Mouse (Mus musculus) midbrain, postnatal 0 days (tissue): Measurements from ENCODE around the gene Olfr282. TPM values are rescaled to one million over a fixed set of nuclear protein-coding genes. Genes with fewer than 3 reads are reported as not detected.
A peak's percentile ranks its signal among the peaks of the same experiment; 100 is the strongest.
"Not testable (repeated sequence)": the region's sequence is repeated elsewhere in the genome, so short reads cannot be mapped to it uniquely, and the experiment has no call there.

Experiments used
- ATAC-seq: fragments of 200-750 bp; cut with Nextera tagmentation; 2 replicates; pipeline ENCODE4 v1.8.0; 2017; ENCODE audit warnings: moderate number of reproducible peaks, mild to moderate bottlenecking, moderate TSS enrichment, moderate library complexity; ENCODE audit not compliant: low FRiP score
- DNase-seq: peaks from one replicate; pipeline ENCODE4 v3.0.0-alpha.2; 2015; ENCODE audit warnings: low spot score
- H3K27ac ChIP-seq: fragments of 300-500 bp; sonication (generic); 2 replicates; pipeline ENCODE4 v1.5.1; 2014; ENCODE audit warnings: low read depth, mild to moderate bottlenecking, low read length, mixed read lengths
- H3K27me3 ChIP-seq: fragments of 300-500 bp; sonication (generic); 2 replicates; pipeline ENCODE4 v1.6.1; 2014; ENCODE audit warnings: low read length, control low read depth, mixed read lengths; ENCODE audit not compliant: insufficient read depth
- H3K36me3 ChIP-seq: fragments of 300-500 bp; sonication (generic); 2 replicates; pipeline ENCODE4 v1.6.1; 2014; ENCODE audit warnings: low read length, control low read depth, mixed read lengths; ENCODE audit not compliant: insufficient read depth
- H3K4me1 ChIP-seq: fragments of 300-500 bp; sonication (generic); 2 replicates; pipeline ENCODE4 v1.6.1; 2014; ENCODE audit warnings: mild to moderate bottlenecking, control low read depth, antibody characterized with exemption, low read length, mixed read lengths; ENCODE audit not compliant: insufficient read depth
- H3K4me2 ChIP-seq: fragments of 300-500 bp; sonication (generic); 2 replicates; pipeline ENCODE4 v1.6.1; 2014; ENCODE audit warnings: low read depth, mild to moderate bottlenecking, low read length, mixed read lengths; ENCODE audit not compliant: poor library complexity, severe bottlenecking
- H3K4me3 ChIP-seq: fragments of 300-500 bp; sonication (generic); 2 replicates; pipeline ENCODE4 v1.5.1; 2014; ENCODE audit warnings: low read depth, mild to moderate bottlenecking, low read length, moderate library complexity
- H3K9ac ChIP-seq: fragments of 300-500 bp; sonication (generic); replicated peaks from 2 replicates; pipeline ENCODE4 v1.6.1; 2014; ENCODE audit warnings: mild to moderate bottlenecking, low read length, moderate library complexity, mixed read lengths; ENCODE audit not compliant: poor library complexity, severe bottlenecking
- H3K9me3 ChIP-seq: fragments of 300-500 bp; sonication (generic); 2 replicates; pipeline ENCODE4 v1.6.1; 2016; ENCODE audit warnings: low read length, control low read depth
- CTCF ChIP-seq: IDR thresholded peaks from 2 replicates; pipeline ENCODE4 v1.5.1; 2016; ENCODE audit warnings: antibody characterized with exemption, mild to moderate bottlenecking
- WGBS: fragments of 180-500 bp; shearing (Covaris S2); extraction: QIAGEN DNeasy Blood & Tissue Kit; methylation state at CpG from one replicate; pipeline ENCODE4 v1.1.7; 2014; 5-methylcytosine and 5-hydroxymethylcytosine counted together
- polyA plus RNA-seq: library from polyadenylated mRNA; unstranded; fragments of >200 nt; fragmentation: Nextera tagmentation; extraction: Ambion mirVana; gene quantifications from 2 replicates; pipeline ENCODE4 v1.2.1, GENCODE M21; 2015
- total RNA-seq: library from RNA; depleted of rRNA; stranded (reverse); fragments of >200 nt; gene quantifications from 2 replicates; pipeline ENCODE4 v1.2.3, GENCODE M21; 2014

Olfr282 gene
- total and polyA plus RNA-seq, 2 experiments from 2014 or later, result not detected

DNA sequence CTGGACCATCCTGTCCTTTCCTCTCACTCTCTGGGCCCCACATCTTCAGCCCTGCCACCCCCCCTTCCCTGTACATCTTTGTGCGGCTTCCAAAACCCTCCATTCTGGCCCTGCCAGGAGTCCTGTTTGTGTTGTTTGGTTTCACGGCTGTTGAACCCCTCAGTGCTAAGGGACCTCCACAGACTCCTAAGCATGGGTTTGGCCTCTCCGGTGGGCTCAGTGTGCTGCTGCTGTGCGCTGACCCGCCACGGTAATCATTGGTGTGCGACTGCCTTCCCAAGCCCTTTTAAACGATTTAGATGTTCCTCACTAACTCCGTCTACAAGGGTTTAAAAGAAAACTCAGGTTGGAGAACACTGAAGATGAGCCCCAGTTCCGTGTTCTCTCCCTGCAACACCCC is 28.7 kb upstream of the Olfr282 start:
- Histone ChIP-seq H3K27ac (no peak overlapping the region), H3K4me2 (no peak overlapping the region), H3K9ac (no peak overlapping the region), H3K9me3 (no peaks in the 10 kb centered on the region), H3K36me3 (no peaks in the 10 kb centered on the region), H3K4me3 (no peak overlapping the region), H3K27me3 (no peaks in the 10 kb centered on the region), H3K4me1 (no peaks in the 10 kb centered on the region)
- DNase-seq, result no peak
- no peak for ATAC-seq
- no peak for TF ChIP-seq CTCF
- WGBS, result 84% methylated on average over 10 of the region's 10 CpGs

DNA sequence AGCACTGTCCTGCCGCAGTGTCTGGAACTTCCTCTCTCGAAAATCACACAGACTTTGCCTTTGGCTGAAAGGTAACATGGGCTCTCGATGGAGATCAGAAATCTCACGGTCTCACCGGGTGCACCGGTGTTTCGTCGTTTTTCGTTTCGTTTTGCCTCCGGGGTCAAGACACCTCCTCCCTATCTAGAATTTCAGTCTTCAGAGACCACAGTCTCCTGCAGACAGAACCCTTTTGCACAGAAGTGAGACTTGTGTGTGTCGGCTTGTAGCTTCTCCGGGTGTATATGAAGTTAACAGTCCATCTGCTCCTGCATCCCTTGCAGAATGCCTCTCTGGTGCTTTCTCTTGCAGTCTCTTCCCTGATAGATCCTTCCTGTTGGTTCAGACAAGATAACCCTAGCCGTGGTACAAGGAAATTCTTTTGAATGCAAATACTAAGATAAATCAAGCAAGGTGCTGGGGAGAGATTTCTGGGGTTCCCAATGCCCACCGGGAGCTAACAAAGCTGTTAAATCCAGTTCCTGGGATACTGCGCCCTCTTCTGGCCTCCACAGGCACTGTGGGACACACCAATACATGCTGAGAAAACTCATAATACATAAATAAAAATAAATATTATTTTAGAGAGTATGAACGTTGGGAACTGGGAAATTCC is 22.5 kb upstream of the Olfr282 start:
- Histone ChIP-seq H3K36me3 (no peaks in the 10 kb centered on the region), H3K27me3 (no peaks in the 10 kb centered on the region), H3K9me3 (no peaks in the 10 kb centered on the region), H3K27ac (no peak overlapping the region), H3K4me1 (no peaks in the 10 kb centered on the region), H3K4me3 (no peak overlapping the region), H3K4me2 (no peak overlapping the region), H3K9ac (no peak overlapping the region)
- DNase-seq (peak; percentile 22), ATAC-seq (no peak)
- TF ChIP-seq CTCF, result peak; percentile 60
- WGBS, result 75% methylated on average over 17 of the region's 17 CpGs

DNA sequence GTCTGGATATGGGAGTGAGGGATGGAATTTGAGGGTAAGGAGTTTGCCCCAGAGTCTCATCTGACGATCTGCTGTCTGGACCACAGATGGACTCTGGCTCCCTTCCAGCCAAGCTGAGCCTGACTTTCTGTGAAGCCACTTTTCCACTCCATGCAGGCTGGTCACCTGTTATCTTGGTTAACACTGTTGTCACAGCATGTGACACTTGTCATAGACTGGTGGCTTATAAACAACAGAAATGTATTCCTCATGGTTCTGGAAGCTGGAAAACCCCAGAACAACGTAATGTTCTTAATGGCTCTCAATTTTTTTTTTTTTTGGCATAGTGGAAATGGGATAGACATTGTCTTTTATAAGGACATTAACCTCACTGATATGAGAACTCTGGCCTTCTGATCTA is 21.4 kb upstream of the Olfr282 start:
- no peak for DNase-seq
- Histone ChIP-seq H3K36me3 (no peaks in the 10 kb centered on the region), H3K4me2 (no peak overlapping the region), H3K9ac (no peak overlapping the region), H3K27me3 (no peaks in the 10 kb centered on the region), H3K9me3 (no peaks in the 10 kb centered on the region), H3K4me1 (no peaks in the 10 kb centered on the region), H3K27ac (no peak overlapping the region), H3K4me3 (no peak overlapping the region)
- no peak for TF ChIP-seq CTCF
- WGBS, result 99% methylated on average over 2 of the region's 2 CpGs
- ATAC-seq, result no peak

- ATAC-seq, result no peak
- H3K4me3 ChIP-seq, result no peak overlapping the region
- no peaks in the 10 kb centered on the region for H3K36me3 ChIP-seq
- H3K27me3 ChIP-seq, result no peaks in the 10 kb centered on the region
- TF ChIP-seq CTCF, result no peak
- 91% methylated on average over 9 of the region's 9 CpGs for WGBS
- no peaks in the 10 kb centered on the region for H3K4me1 ChIP-seq
- no peak for DNase-seq
- H3K9me3 ChIP-seq, result no peaks in the 10 kb centered on the region
- H3K27ac ChIP-seq, result no peak overlapping the region
- H3K4me2 ChIP-seq, result no peak overlapping the region
- H3K9ac ChIP-seq, result no peak overlapping the region
Measured at GRCm38 (mm10) chr15:98410249-98410648, 20.8 kb upstream of the Olfr282 start.

GRCm38 (mm10) chr15:98415996-98416395 is 15.0 kb upstream of the Olfr282 start:
- WGBS, result 84% methylated on average over 4 of the region's 4 CpGs
- Histone ChIP-seq H3K4me2 (no peak overlapping the region), H3K27ac (no peak overlapping the region), H3K9ac (no peak overlapping the region), H3K9me3 (no peaks in the 10 kb centered on the region), H3K4me1 (no peaks in the 10 kb centered on the region), H3K36me3 (no peaks in the 10 kb centered on the region), H3K27me3 (no peaks in the 10 kb centered on the region), H3K4me3 (no peak overlapping the region)
- TF ChIP-seq CTCF, result no peak
- DNase-seq (no peak), ATAC-seq (no peak)

DNA sequence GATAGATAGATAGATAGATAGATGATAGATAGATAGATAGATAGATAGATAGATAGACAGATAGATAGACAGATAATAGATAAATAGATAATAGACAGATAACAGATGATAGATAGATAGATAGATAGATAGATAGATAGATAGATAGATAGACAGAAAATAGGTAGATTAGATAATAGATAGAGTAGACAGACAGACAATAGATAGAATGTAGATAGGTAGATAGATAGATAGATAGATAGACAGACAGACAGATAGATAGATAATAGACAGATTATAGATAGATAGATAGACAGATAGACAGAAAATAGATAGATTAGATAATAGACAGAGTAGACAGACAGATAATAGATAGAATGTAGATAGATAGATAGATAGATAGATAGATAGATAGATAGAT is 14.2 kb upstream of the Olfr282 start:
- H3K4me3 ChIP-seq, H3K4me1 ChIP-seq, H3K4me2 ChIP-seq, H3K9me3 ChIP-seq, H3K27me3 ChIP-seq, DNase-seq, ATAC-seq, H3K27ac ChIP-seq, H3K36me3 ChIP-seq, H3K9ac ChIP-seq: not testable (repeated sequence)
